Mouse (Mus musculus) heart, embryonic 15.5 days (tissue): ENCODE data around the gene Cflar. TPM values are rescaled to one million over a fixed set of nuclear protein-coding genes. Genes with fewer than 3 reads are reported as not detected.

Experiments
- ATAC-seq: fragments of 200-750 bp; cut with Nextera tagmentation; replicated peaks from 2 replicates; pipeline ENCODE4 v1.8.0; 2017; ENCODE audit warnings: low read depth, moderate TSS enrichment; ENCODE audit not compliant: insufficient number of reproducible peaks, insufficient read depth, low FRiP score
- H3K27ac ChIP-seq: fragments of 300-500 bp; sonication (generic); 2 replicates; pipeline ENCODE4 v1.5.1; 2015; ENCODE audit warnings: mild to moderate bottlenecking, inconsistent platforms
- H3K27me3 ChIP-seq: fragments of 300-500 bp; sonication (generic); 2 replicates; pipeline ENCODE4 v1.6.1; 2015; ENCODE audit warnings: inconsistent platforms
- H3K36me3 ChIP-seq: fragments of 300-500 bp; sonication (generic); 2 replicates; pipeline ENCODE4 v1.6.1; 2015; ENCODE audit warnings: mild to moderate bottlenecking, inconsistent platforms
- H3K4me1 ChIP-seq: fragments of 300-500 bp; sonication (generic); replicated peaks from 2 replicates; pipeline ENCODE4 v1.6.1; 2015; ENCODE audit warnings: inconsistent platforms
- H3K4me2 ChIP-seq: fragments of 300-500 bp; sonication (generic); 2 replicates; pipeline ENCODE4 v1.6.1; 2015; ENCODE audit warnings: inconsistent platforms, mild to moderate bottlenecking, moderate library complexity
- H3K4me3 ChIP-seq: fragments of 300-500 bp; sonication (generic); 2 replicates; pipeline ENCODE4 v1.5.1; 2015; ENCODE audit warnings: mild to moderate bottlenecking, inconsistent platforms
- H3K9ac ChIP-seq: fragments of 300-500 bp; sonication (generic); 2 replicates; pipeline ENCODE4 v1.6.1; 2015; ENCODE audit warnings: mild to moderate bottlenecking, inconsistent platforms
- H3K9me3 ChIP-seq: fragments of 300-500 bp; sonication (generic); replicated peaks from 2 replicates; pipeline ENCODE4 v1.6.1; 2016; ENCODE audit warnings: inconsistent platforms
- WGBS: fragments of 180-500 bp; shearing (Covaris S2); methylation state at CpG from one replicate; pipeline ENCODE4 v1.1.7; 2015; ENCODE audit warnings: mixed read lengths; 5-methylcytosine and 5-hydroxymethylcytosine counted together
- polyA plus RNA-seq: library from polyadenylated mRNA; unstranded; fragments of >200 nt; fragmentation: Nextera tagmentation; extraction: Ambion mirVana; gene quantifications from 2 replicates; pipeline ENCODE4 v1.2.1, GENCODE M21; 2015

Cflar gene
- polyA plus RNA-seq, 1 experiment from 2014 or later = 37.0 TPM

DNA sequence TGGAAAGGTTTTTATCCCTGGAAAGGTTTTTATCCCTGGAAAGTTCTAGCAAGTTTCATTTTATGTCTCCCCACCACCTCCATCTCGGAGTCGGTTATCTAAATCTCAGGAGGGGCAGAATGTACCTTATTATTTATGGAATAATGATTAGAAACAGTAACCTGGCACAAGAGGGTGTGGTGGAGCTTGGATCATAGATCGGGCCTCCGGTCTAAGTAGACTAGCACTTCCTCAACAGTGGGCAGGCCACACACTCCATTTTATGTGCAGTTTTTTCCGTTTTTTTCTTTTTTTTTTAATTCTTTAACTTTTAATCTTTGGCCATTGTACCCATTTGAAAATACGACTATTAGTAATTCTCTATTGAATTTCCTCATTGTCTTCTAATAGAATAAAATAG, 92.2 kb downstream of the Cflar start:
- Histone ChIP-seq H3K9ac (no peak overlapping the region), H3K27ac (no peak overlapping the region), H3K9me3 (no peaks in the 10 kb centered on the region), H3K36me3 (no peaks in the 10 kb centered on the region), H3K4me1 (no peaks in the 10 kb centered on the region), H3K4me2 (no peak overlapping the region), H3K4me3 (no peak overlapping the region), H3K27me3 (no peaks in the 10 kb centered on the region)
- WGBS = 83% methylated on average over 6 of the region's 6 CpGs
- ATAC-seq = no peak

DNA sequence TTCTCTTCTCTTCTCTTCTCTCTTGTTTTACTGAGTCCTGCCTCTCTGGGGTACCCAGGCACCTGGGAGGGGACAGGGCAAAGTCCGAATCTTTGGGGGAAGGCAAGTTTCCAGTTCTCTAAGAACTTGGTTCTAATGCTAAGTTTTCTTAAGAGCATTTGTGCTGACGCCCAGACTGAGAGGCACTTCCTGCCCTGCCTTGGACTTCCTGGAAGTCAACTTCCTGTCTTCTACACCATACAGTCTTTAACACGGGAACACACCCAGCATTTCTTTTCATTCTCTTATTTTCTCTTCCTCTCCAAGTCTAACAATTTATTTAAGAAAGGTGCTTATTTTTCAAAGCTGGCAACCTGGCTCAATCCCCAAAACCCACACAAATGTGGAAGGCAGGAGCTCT, 95.3 kb downstream of the Cflar start:
- no peaks in the 10 kb centered on the region for H3K9me3 ChIP-seq
- ATAC-seq = no peak
- no peak overlapping the region for H3K9ac ChIP-seq
- H3K4me1 ChIP-seq = no peaks in the 10 kb centered on the region
- no peak overlapping the region for H3K4me2 ChIP-seq
- no peak overlapping the region for H3K27ac ChIP-seq
- WGBS = 73% methylated on average over 3 of the region's 3 CpGs
- no peak overlapping the region for H3K4me3 ChIP-seq
- H3K27me3 ChIP-seq = no peaks in the 10 kb centered on the region
- no peaks in the 10 kb centered on the region for H3K36me3 ChIP-seq

Other genes starting within 250 kb of the Cflar start
- gene Orc2, start 206.4 kb upstream of the Cflar start, polyA plus RNA-seq = 14.3 and 16.6 TPM in 2 replicates
- gene Fam126b, start 125.2 kb upstream of the Cflar start, polyA plus RNA-seq = 3.9 and 4.6 TPM in 2 replicates
- gene Ndufb3, start 125.1 kb upstream of the Cflar start, polyA plus RNA-seq = 181 and 255 TPM in 2 replicates
- gene Als2cr12, start 15.5 kb upstream of the Cflar start, polyA plus RNA-seq = not detected in 2 replicates
- gene Casp8, start 83.9 kb downstream of the Cflar start, polyA plus RNA-seq = 18.7 and 23.9 TPM in 2 replicates